Mouse (Mus musculus) cerebellum, postnatal 14 days (tissue): Measurements from ENCODE around the gene Phf10.
"Not testable (repeated sequence)": the region's sequence is repeated elsewhere in the genome, so short reads cannot be mapped to it uniquely, and the experiment has no call there.

Experiments used
- DNase-seq, 2 experiments: peaks; one replicate each; pipeline ENCODE4 v3.0.0; 2021; ENCODE audit warnings: mixed read lengths in 2 of 2

The Phf10 gene

GRCm38 (mm10) chr17:14960951-14961556, at the start of gene Phf10:
Gene Phf10, minus strand, starts transcription at chr17:14961273.
- DNase-seq = peak; percentile 37 to 40

- DNase-seq = not testable (repeated sequence)
These were observed 48.8 kb upstream of the Phf10 start, which contains the start of gene Gm3435 for GRCm38 (mm10) chr17:15009706-15010413. Gene Gm3435, plus strand, starts transcription at chr17:15010176.

GRCm38 (mm10) chr17:15009088-15009487, 48.0 kb upstream of the Phf10 start:
- not testable (repeated sequence) for DNase-seq

GRCm38 (mm10) chr17:15000047-15000446, 39.0 kb upstream of the Phf10 start:
- DNase-seq = not testable (repeated sequence)

- DNase-seq = not testable (repeated sequence)
These were observed 33.1 kb upstream of the Phf10 start for GRCm38 (mm10) chr17:14994140-14994539.

DNA sequence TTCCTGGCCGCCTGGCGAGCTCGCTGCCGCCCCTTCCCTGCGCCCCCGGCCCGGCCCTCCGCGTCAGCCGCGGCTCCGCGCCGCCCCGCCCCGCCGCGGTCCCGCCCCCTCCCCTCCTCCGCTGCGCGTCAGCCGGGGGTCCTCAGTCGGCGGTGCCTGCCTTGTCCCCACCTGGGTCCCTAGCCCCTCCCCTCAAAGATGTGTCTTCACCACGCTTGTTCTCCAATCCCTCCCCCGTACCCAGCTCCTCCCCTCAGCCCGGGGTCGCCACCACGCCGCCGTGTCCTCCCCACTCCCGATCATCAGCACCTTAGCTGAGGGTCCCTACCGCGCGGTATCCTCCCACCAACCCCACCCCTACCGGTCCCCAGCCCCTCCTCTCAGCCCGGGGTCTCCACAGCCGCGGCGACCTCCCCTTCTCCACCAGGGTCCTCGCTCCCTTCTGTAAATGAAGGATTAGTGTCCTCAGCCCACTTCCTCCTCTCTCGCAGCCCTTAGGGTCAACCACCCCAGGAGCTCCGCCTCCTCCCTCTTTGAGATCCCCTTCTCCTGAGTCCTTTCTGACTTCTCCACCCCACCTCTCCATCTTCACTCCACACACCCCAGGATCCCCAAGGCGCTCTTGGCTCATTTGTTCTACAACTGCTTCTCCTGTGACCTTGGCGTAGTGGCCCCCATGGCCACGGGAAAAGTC, 32.2 kb upstream of the Phf10 start:
- DNase-seq = not testable (repeated sequence)

GRCm38 (mm10) chr17:14992522-14993138, 31.6 kb upstream of the Phf10 start:
- DNase-seq = not testable (repeated sequence)

DNA sequence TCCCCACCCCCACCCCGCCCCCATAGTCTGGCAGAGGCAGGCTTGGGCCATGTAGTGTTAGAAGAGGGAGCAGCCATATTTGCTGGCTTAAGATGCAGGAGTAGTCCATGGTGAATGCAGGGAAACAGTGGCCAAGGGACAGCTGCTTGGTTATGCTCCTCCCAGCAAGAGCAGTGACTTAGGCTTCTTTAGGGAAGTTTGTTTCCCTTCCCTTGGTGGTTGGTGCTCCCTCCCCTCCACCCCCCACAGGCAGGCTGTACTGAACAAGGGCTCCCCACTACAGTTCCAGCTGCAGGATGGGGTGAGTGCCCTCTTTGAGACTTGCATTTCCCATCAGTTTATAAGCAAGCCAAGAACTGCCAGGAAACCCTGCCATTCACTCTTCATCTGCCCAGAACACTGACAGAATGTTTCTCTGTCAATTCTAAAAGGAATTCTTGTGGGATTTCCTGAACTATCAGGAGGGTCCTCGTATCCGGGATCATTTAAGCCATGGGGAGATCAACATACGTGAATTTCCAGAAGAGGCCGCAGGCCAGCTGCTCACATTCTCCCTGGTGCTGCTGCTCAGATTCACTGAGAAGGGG, 29.1 kb upstream of the Phf10 start:
- not testable (repeated sequence) for DNase-seq

GRCm38 (mm10) chr17:14978362-14979038, 17.4 kb upstream of the Phf10 start, which contains the start of the genes 9030025P20Rik and Gm3417:
Gene 9030025P20Rik, plus strand, starts transcription at chr17:14978468.
Gene Gm3417, minus strand, starts transcription at chr17:14978790.
- not testable (repeated sequence) for DNase-seq

GRCm38 (mm10) chr17:14977718-14978361, 16.8 kb upstream of the Phf10 start:
- DNase-seq = not testable (repeated sequence)

GRCm38 (mm10) chr17:14968373-14968913, 7.4 kb upstream of the Phf10 start:
- not testable (repeated sequence) for DNase-seq

- DNase-seq = not testable (repeated sequence)
These were observed 583 bp upstream of the Phf10 start for GRCm38 (mm10) chr17:14961557-14962154.

DNA sequence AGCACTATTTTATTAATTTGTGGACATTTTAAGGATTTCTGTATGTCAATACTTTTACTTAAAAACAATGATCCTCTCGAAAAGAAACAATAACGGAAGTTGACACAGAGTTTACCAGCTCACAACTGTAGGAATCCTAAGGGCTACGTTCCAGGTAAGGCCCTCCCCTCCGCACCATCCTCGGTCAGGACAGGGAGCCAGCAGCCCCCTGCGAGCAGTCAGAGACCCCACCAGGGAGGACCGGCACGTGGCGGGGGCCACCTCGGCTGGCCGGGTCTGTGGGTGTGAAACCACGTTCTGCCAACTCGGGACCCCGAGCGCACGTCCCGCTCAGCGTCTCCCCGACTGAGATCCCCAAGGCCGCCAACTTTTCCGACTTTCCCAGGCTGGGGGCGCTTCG, 553 bp downstream of the Phf10 start:
- DNase-seq = peak; percentile 26 to 27

DNA sequence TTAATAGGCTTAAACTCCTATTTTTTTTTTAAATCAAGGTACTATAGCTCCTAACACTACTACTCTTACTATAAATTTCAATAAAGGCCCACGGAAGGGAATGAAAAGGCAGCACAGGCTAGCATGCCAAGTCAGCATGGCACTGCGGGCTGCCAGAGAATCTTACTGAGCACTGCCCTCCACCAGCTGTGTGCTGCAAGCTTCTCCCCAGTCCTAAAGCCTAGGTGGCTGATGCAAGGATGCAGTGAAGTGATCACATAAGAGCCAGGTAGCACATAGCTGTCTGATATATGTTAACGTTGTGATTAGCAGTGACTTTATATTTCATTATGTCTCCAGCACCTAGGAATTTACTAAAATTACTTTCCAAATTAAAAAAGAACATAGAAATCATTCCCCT, 1.1 kb downstream of the Phf10 start:
- no peak for DNase-seq

GRCm38 (mm10) chr17:14958686-14959327, 2.3 kb downstream of the Phf10 start:
- no peak for DNase-seq

GRCm38 (mm10) chr17:14953452-14953851, 7.6 kb downstream of the Phf10 start:
- DNase-seq = no peak

- DNase-seq = no peak
These were observed 11.8 kb downstream of the Phf10 start for GRCm38 (mm10) chr17:14949161-14949827.

GRCm38 (mm10) chr17:14944551-14944950, 16.5 kb downstream of the Phf10 start:
- no peak for DNase-seq

DNA sequence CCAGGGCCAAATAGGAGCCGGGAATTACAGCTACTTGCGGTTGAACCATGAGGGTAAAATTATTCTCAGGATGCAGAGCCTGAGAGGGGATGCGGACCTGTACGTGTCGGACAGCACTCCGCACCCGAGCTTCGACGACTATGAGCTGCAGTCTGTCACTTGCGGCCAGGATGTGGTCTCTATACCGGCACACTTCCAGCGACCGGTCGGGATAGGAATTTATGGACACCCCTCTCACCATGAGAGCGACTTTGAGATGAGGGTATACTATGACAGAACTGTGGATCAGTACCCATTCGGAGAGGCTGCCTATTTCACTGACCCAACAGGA, 17.4 kb downstream of the Phf10 start:
- no peak for DNase-seq
